Mouse (Mus musculus) kidney, embryonic 16.5 days (tissue): ENCODE results near the gene Tex22. TPM values are rescaled to one million over a fixed set of nuclear protein-coding genes. Genes with fewer than 3 reads are reported as not detected.

Experiments used
- ATAC-seq: fragments of 200-750 bp; cut with Nextera tagmentation; 2 replicates; pipeline ENCODE4 v1.8.0; 2017; ENCODE audit warnings: moderate TSS enrichment; ENCODE audit not compliant: low FRiP score, low TSS enrichment
- H3K27ac ChIP-seq: fragments of 300-500 bp; sonication (generic); 2 replicates; pipeline ENCODE4 v1.5.1; 2014; ENCODE audit warnings: low read length
- H3K27me3 ChIP-seq: fragments of 300-500 bp; sonication (generic); 2 replicates; pipeline ENCODE4 v1.6.1; 2014; ENCODE audit warnings: low read length, control low read depth, mixed read lengths; ENCODE audit not compliant: insufficient read depth
- H3K36me3 ChIP-seq: fragments of 300-500 bp; sonication (generic); 2 replicates; pipeline ENCODE4 v1.6.1; 2014; ENCODE audit warnings: low read length, control low read depth, mixed read lengths; ENCODE audit not compliant: insufficient read depth
- H3K4me1 ChIP-seq: fragments of 300-500 bp; sonication (generic); 2 replicates; pipeline ENCODE4 v1.6.1; 2014; ENCODE audit warnings: low read length, control low read depth, mixed read lengths; ENCODE audit not compliant: insufficient read depth
- H3K4me2 ChIP-seq: fragments of 300-500 bp; sonication (generic); replicated peaks from 2 replicates; pipeline ENCODE4 v1.6.1; 2014; ENCODE audit warnings: low read depth, low read length
- H3K4me3 ChIP-seq: fragments of 300-500 bp; sonication (generic); 2 replicates; pipeline ENCODE4 v1.5.1; 2014; ENCODE audit warnings: mild to moderate bottlenecking, low read length
- H3K9ac ChIP-seq: fragments of 300-500 bp; sonication (generic); replicated peaks from 2 replicates; pipeline ENCODE4 v1.6.1; 2014; ENCODE audit warnings: low read length
- H3K9me3 ChIP-seq: fragments of 300-500 bp; sonication (generic); 2 replicates; pipeline ENCODE4 v1.6.1; 2016; ENCODE audit warnings: low read length, control low read depth
- WGBS: fragments of 180-500 bp; shearing (Covaris S2); extraction: QIAGEN DNeasy Blood & Tissue Kit; methylation state at CpG from one replicate; pipeline ENCODE4 v1.1.7; 2014; 5-methylcytosine and 5-hydroxymethylcytosine counted together
- polyA plus RNA-seq: library from polyadenylated mRNA; unstranded; fragments of >200 nt; fragmentation: Nextera tagmentation; extraction: Ambion mirVana; gene quantifications from 2 replicates; pipeline ENCODE4 v1.2.1, GENCODE M21; 2015

Tex22 gene
- polyA plus RNA-seq, 1 experiment from 2014 or later, result not detected

DNA sequence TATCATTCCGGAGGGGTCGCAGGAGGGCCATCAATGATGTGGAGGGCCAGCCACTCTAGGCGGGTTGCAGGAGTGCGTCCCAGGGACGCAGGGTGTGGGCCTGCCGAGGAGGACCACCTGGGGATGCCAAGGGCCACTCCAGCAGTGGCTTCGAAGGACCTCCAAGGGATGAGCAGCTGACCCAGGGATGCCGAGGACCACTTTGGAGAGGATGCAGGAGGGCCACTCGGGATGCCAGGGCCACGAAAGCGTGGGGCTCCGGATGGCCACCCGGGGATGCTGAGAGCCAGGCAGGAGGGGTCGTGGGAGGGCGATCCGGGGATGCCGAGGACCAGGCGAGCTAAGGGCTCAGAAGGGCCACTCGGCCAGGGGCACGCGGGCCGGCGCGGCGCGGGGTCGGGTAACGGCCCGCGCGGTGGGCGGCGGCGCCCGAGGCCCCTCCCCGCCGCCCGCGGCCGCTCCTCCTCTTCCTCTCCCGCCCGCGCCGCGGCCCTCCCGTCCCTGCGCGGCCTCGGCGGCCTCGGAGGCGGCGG is 23.5 kb downstream of the Tex22 start, which contains the start of gene Mta1:
Gene Mta1, plus strand, starts transcription at position 530 of the 533 bp plus-strand sequence.
- Histone ChIP-seq H3K9me3 (no peaks in the 10 kb centered on the region), H3K4me2 (peak within 1 kb of the TSS; percentile 96), H3K9ac (peak within 1 kb of the TSS; percentile 100), H3K36me3 (no peaks in the 10 kb centered on the region), H3K27me3 (no peaks in the 10 kb centered on the region), H3K4me1 (peaks cover 33% of the 10 kb centered on the region), H3K27ac (peak within 1 kb of the TSS; percentile 83), H3K4me3 (peak within 1 kb of the TSS; percentile 96)
- WGBS, result 4% methylated on average over 15 of the region's 53 CpGs
- ATAC-seq, result peak; percentile 71

DNA sequence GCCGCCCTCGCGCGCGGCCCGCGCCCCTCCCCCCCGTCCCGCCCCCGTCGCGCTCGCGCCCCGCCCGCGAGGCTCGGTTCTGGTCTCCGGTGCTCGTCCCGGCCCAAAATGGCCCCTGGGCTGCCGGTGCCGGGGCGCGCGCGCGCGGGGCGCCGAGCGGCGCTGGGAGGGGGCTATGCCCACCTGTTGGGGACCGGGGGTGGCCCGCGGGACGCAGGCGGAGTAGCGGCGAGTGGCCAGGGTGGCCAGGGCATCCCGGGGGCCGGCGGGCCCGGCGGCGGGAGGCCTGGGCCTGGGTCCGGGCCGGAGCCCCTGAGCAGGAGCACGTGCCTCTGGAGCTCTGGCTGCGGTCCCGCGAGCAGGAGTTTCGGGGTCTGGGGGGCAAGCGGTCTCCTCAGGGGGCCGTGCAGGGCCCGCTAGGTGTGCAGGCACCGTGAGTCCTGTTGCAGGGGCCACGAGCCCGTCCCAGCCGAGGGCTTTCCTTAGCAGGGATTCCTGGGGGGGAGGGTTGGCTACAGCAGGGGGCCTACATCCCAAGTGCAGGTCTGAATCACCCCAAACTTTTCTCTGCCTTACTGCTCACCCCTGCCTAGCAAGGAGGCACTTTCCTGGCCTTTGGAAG is 24.3 kb downstream of the Tex22 start:
- no peaks in the 10 kb centered on the region for H3K27me3 ChIP-seq
- peak; percentile 31 for ATAC-seq
- peak overlapping the region; percentile 83 for H3K27ac ChIP-seq
- WGBS, result under 1% methylated on average over 24 of the region's 60 CpGs
- H3K4me1 ChIP-seq, result peaks cover 33% of the 10 kb centered on the region
- H3K9ac ChIP-seq, result peak overlapping the region; percentile 100
- H3K36me3 ChIP-seq, result no peaks in the 10 kb centered on the region
- H3K4me3 ChIP-seq, result peak overlapping the region; percentile 96
- peak overlapping the region; percentile 96 for H3K4me2 ChIP-seq
- no peaks in the 10 kb centered on the region for H3K9me3 ChIP-seq

DNA sequence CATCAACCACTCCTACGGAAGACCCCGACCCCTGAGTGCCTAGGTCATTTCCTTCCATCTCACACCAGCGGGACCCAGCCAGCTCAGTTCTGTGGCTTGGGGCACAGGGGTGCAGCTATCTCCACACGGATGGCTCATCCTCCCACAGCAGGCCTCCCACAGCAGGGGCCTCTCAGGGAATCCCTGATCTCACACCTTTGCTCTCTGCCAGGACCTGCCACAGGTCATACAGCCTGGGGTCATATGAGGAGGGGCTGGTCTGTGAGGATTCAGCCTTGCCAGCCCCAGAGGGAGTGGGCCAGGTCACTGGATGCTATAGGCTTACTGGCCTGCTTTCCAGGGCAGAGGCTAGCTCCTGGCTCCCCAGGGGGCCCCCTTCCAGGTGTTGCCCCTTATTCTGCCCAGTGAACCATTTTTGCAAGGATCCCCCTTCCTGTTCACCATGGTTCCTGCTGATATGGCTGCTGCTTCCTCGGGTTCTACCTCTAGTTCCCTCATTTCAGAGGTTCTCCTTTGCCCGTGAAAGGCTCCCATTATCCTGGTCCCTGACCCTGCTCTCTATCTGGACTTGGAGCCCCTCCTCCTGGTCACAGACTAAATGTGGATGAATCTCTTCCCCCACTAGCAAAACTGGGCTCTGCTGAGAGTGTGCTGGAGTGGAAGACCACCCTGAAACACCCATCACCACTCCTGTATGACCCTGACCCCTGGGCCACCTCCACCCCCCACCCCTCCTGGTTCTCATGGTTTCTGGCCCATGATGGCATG is 25.4 kb downstream of the Tex22 start:
- no peak; the same call in 1 of the 2 replicates for ATAC-seq
- Histone ChIP-seq H3K27ac (peak overlapping the region; percentile 83), H3K27me3 (no peaks in the 10 kb centered on the region), H3K4me3 (peak overlapping the region; percentile 96), H3K9ac (peak overlapping the region; percentile 100), H3K4me1 (peaks cover 33% of the 10 kb centered on the region), H3K36me3 (peaks cover 4% of the 10 kb centered on the region; the same call in 1 of the 2 replicates), H3K4me2 (peak overlapping the region; percentile 96), H3K9me3 (no peaks in the 10 kb centered on the region)
- 18% methylated on average over 6 of the region's 6 CpGs for WGBS

DNA sequence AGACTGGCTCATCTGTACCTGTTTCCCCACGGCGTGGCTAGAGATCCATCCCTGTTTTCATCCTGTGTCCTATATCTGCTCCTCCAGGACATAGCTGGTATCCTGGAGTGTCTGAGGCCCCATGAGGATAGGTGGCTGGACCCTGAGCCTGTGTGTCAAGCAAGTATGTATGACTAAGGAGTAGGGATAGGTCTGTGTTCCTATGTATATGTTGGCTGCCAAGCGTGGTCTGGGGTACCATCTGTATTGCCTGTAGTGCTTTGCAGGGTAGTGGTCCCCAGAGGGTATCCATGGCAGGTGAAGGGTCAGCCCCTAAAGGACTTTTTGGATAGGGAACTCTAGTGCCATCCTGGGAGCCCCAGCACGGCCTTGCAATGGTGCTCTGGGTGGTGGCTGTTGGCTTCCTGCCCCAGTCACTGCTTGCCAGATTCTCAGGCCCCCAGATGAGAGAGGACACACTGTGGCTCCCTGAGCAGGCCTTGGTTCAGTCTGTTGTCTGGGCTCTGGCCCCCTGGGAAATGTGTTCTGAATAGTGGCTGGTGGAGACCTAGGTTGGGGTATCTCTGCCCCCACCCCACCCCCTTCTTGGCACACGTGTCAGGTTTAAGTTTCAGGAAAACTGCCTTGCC is 26.3 kb downstream of the Tex22 start:
- Histone ChIP-seq H3K9me3 (0 out of 2 replicates have a peak, but pooled peaks cover 3% of the 10 kb centered on the region), H3K4me1 (peaks cover 33% of the 10 kb centered on the region), H3K4me3 (no peak overlapping the region), H3K9ac (0 out of 2 replicates have a peak overlapping the region, but pooled peaks have one; percentile 100), H3K4me2 (no peak overlapping the region), H3K27ac (no peak overlapping the region), H3K36me3 (peaks cover 5% of the 10 kb centered on the region; the same call in 1 of the 2 replicates), H3K27me3 (no peaks in the 10 kb centered on the region)
- ATAC-seq, result no peak
- WGBS, result 73% methylated on average over 5 of the region's 5 CpGs

DNA sequence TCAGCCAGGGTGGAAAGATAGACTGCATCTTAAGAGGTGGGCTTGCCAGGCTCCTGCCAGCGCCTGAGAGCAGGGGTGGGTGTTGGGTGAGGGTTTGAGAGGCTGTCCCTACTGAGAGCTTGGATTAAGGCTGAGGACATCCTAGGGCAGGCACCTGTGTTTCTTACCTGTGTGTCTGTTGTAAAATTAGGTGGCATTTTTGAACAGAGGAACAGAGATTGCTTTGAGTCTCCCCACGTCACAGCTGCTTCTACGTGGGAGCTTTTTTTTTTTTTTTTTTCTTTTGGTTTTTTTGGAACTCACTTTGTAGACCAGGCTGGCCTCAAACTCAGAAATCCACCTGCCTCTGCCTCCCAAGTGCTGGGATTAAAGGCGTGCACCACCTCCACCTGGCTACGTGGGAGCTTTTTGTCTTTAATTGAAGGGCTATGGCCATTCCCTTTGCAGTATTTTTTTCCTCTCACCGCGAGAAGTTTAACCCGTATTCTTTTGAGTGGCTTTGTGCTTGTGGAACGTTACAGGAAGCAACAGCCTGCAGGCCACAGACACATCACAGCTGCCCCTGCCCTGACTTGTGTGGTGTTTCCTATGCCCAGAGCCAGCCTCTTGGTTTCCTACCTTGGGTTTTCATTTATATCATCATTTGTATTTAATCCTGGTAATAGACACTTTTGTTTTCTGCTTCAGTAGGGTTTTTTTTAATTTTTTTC is 27.1 kb downstream of the Tex22 start:
- Histone ChIP-seq H3K9ac (no peak overlapping the region), H3K4me3 (no peak overlapping the region), H3K9me3 (0 out of 2 replicates have a peak, but pooled peaks cover 6% of the 10 kb centered on the region), H3K4me2 (no peak overlapping the region), H3K4me1 (peaks cover 33% of the 10 kb centered on the region), H3K36me3 (peaks cover 10% of the 10 kb centered on the region; the same call in 1 of the 2 replicates), H3K27ac (no peak overlapping the region), H3K27me3 (no peaks in the 10 kb centered on the region)
- WGBS, result 80% methylated on average over 9 of the region's 9 CpGs
- ATAC-seq, result no peak

- Histone ChIP-seq H3K9me3 (0 out of 2 replicates have a peak, but pooled peaks cover 6% of the 10 kb centered on the region), H3K27me3 (no peaks in the 10 kb centered on the region), H3K4me1 (peaks cover 35% of the 10 kb centered on the region), H3K4me3 (no peak overlapping the region), H3K27ac (no peak overlapping the region), H3K9ac (no peak overlapping the region), H3K36me3 (peaks cover 10% of the 10 kb centered on the region; the same call in 1 of the 2 replicates), H3K4me2 (no peak overlapping the region)
- ATAC-seq, result no peak
- WGBS, result 53% methylated on average over 6 of the region's 6 CpGs
These were observed 28.2 kb downstream of the Tex22 start for GRCm38 (mm10) chr12:113102461-113102860.

- peaks cover 29% of the 10 kb centered on the region for H3K4me1 ChIP-seq
- H3K9ac ChIP-seq, result no peak overlapping the region
- WGBS, result 81% methylated on average over 8 of the region's 8 CpGs
- no peak overlapping the region for H3K27ac ChIP-seq
- H3K36me3 ChIP-seq, result peaks cover 10% of the 10 kb centered on the region; the same call in 1 of the 2 replicates
- H3K4me2 ChIP-seq, result no peak overlapping the region
- no peak overlapping the region for H3K4me3 ChIP-seq
- H3K27me3 ChIP-seq, result no peaks in the 10 kb centered on the region
- H3K9me3 ChIP-seq, result 0 out of 2 replicates have a peak, but pooled peaks cover 6% of the 10 kb centered on the region
- no peak for ATAC-seq
These were observed 29.6 kb downstream of the Tex22 start for GRCm38 (mm10) chr12:113103846-113104451.

DNA sequence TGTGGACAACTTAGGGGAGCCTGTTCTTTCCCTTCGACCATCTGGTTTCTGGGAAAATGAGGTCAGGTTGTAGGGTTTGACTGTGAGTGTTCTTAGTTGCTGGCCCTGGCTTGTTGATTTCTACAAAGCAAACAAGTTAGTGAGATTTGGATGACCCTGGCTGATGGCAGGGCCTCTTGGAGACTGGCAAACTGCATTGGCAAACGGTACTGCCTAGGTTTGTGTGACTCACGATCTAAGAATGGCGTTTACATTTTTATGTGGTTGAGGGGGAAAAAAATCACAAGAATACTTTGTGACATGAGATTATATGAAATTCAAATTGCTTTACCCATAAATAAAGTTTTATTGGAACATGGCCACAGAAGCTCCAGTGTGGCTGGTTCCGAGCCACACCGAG is 32.1 kb downstream of the Tex22 start:
- Histone ChIP-seq H3K27ac (no peak overlapping the region), H3K9me3 (0 out of 2 replicates have a peak, but pooled peaks cover 6% of the 10 kb centered on the region), H3K4me2 (no peak overlapping the region), H3K27me3 (no peaks in the 10 kb centered on the region), H3K36me3 (peaks cover 10% of the 10 kb centered on the region; the same call in 1 of the 2 replicates), H3K4me1 (0 out of 2 replicates have a peak, but pooled peaks cover 7% of the 10 kb centered on the region), H3K4me3 (no peak overlapping the region), H3K9ac (no peak overlapping the region)
- ATAC-seq, result no peak
- 82% methylated on average over 6 of the region's 6 CpGs for WGBS
